Mouse (Mus musculus) liver, embryonic 11.5 days (tissue): ENCODE measurements around the gene B3gnt2. TPM values are rescaled to one million over a fixed set of nuclear protein-coding genes. Genes with fewer than 3 reads are reported as not detected.

Experiments
- ATAC-seq: fragments of 200-750 bp; cut with Nextera tagmentation; replicated peaks from 2 replicates; pipeline ENCODE4 v1.8.0; 2017; ENCODE audit warnings: moderate number of reproducible peaks, mild to moderate bottlenecking, moderate TSS enrichment, moderate library complexity; ENCODE audit not compliant: low FRiP score
- DNase-seq: peaks from one replicate; pipeline ENCODE4 v3.0.0-alpha.2; 2017; ENCODE audit warnings: low spot score
- H3K27ac ChIP-seq: fragments of 300-500 bp; sonication (generic); 2 replicates; pipeline ENCODE4 v1.5.1; 2014; ENCODE audit warnings: mild to moderate bottlenecking, low read depth, low read length, control low read depth
- H3K27me3 ChIP-seq: fragments of 300-500 bp; sonication (generic); replicated peaks from 2 replicates; pipeline ENCODE4 v1.6.1; 2014; ENCODE audit warnings: low read length, mixed read lengths; ENCODE audit not compliant: control insufficient read depth, insufficient read depth
- H3K36me3 ChIP-seq: fragments of 300-500 bp; sonication (generic); 2 replicates; pipeline ENCODE4 v1.6.1; 2014; ENCODE audit warnings: mild to moderate bottlenecking, low read length, moderate library complexity, mixed read lengths; ENCODE audit not compliant: control insufficient read depth, insufficient read depth
- H3K4me1 ChIP-seq: fragments of 300-500 bp; sonication (generic); replicated peaks from 2 replicates; pipeline ENCODE4 v1.6.1; 2014; ENCODE audit warnings: low read length, mixed read lengths; ENCODE audit not compliant: control insufficient read depth, insufficient read depth
- H3K4me2 ChIP-seq: fragments of 300-500 bp; sonication (generic); 2 replicates; pipeline ENCODE4 v1.6.1; 2014; ENCODE audit warnings: mild to moderate bottlenecking, control low read depth, moderate library complexity
- H3K4me3 ChIP-seq: fragments of 300-500 bp; sonication (generic); 2 replicates; pipeline ENCODE4 v1.5.1; 2014; ENCODE audit warnings: low read depth, low read length, control low read depth
- H3K9ac ChIP-seq: fragments of 300-500 bp; sonication (generic); 2 replicates; pipeline ENCODE4 v1.6.1; 2014; ENCODE audit warnings: low read depth, low read length, control low read depth
- H3K9me3 ChIP-seq: fragments of 300-500 bp; sonication (generic); 2 replicates; pipeline ENCODE4 v1.6.1; 2016; ENCODE audit warnings: low read length, inconsistent platforms, mixed read lengths; ENCODE audit not compliant: control insufficient read depth
- WGBS: fragments of 180-500 bp; shearing (Covaris S2); extraction: QIAGEN DNeasy Blood & Tissue Kit; methylation state at CpG from one replicate; pipeline ENCODE4 v1.1.7; 2014; 5-methylcytosine and 5-hydroxymethylcytosine counted together
- polyA plus RNA-seq: library from polyadenylated mRNA; unstranded; fragments of >200 nt; fragmentation: Nextera tagmentation; extraction: Ambion mirVana; gene quantifications from 2 replicates; pipeline ENCODE4 v1.2.1, GENCODE M21; 2014

B3gnt2 gene
- polyA plus RNA-seq = 3.9 and 6.6 TPM in 2 replicates

- Histone ChIP-seq H3K27ac (peak within 1 kb of the TSS; percentile 80), H3K9me3 (no peaks in the 10 kb centered on the region), H3K36me3 (no peaks in the 10 kb centered on the region), H3K9ac (peak within 1 kb of the TSS; percentile 87), H3K4me3 (peak within 1 kb of the TSS; percentile 84), H3K4me1 (peaks cover 11% of the 10 kb centered on the region), H3K27me3 (no peaks in the 10 kb centered on the region; the same call in none of the 2 replicates), H3K4me2 (peak within 1 kb of the TSS; percentile 98)
- 7% methylated on average over 41 of the region's 41 CpGs for WGBS
- DNase-seq = peak; percentile 67
- peak; percentile 35 for ATAC-seq
Observed at GRCm38 (mm10) chr11:22860335-22861227, at the start of gene B3gnt2. Gene B3gnt2 (minus strand): TSS chr11:22860961.

- no peaks in the 10 kb centered on the region for H3K9me3 ChIP-seq
- H3K27ac ChIP-seq = no peak overlapping the region
- no peak overlapping the region for H3K4me3 ChIP-seq
- no peak overlapping the region for H3K4me2 ChIP-seq
- no peaks in the 10 kb centered on the region for H3K36me3 ChIP-seq
- no peaks in the 10 kb centered on the region for H3K27me3 ChIP-seq
- DNase-seq = no peak
- ATAC-seq = no peak
- H3K4me1 ChIP-seq = peaks cover 7% of the 10 kb centered on the region
- no peak overlapping the region for H3K9ac ChIP-seq
Observed at GRCm38 (mm10) chr11:22906453-22906865, 45.7 kb upstream of the B3gnt2 start.

DNA sequence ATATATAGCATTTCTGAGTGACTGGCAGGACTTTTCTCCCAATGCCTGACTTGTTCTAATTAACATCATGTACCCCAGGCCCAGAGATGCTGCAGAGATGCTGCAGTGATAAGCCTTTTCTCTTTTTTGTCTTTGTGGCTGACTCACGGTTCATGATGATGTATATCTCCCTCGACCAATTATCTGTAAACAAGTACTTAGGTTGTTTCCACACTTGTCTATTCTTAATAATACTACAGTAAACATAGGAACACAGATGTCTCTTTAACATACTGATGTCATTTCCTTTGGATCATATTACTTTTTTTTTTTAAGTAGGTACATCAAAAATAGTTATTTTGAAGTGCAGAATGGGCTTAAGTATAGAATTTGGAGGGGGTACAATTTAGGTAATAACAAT lies 42.2 kb upstream of the B3gnt2 start:
- no peaks in the 10 kb centered on the region for H3K27me3 ChIP-seq
- H3K9ac ChIP-seq = no peak overlapping the region
- peaks cover 7% of the 10 kb centered on the region for H3K4me1 ChIP-seq
- DNase-seq = no peak
- H3K27ac ChIP-seq = no peak overlapping the region
- H3K4me2 ChIP-seq = no peak overlapping the region
- H3K4me3 ChIP-seq = no peak overlapping the region
- WGBS = 66% methylated on average over 2 of the region's 2 CpGs
- H3K36me3 ChIP-seq = no peaks in the 10 kb centered on the region; the same call in 1 of the 2 replicates
- no peaks in the 10 kb centered on the region for H3K9me3 ChIP-seq
- ATAC-seq = no peak

DNA sequence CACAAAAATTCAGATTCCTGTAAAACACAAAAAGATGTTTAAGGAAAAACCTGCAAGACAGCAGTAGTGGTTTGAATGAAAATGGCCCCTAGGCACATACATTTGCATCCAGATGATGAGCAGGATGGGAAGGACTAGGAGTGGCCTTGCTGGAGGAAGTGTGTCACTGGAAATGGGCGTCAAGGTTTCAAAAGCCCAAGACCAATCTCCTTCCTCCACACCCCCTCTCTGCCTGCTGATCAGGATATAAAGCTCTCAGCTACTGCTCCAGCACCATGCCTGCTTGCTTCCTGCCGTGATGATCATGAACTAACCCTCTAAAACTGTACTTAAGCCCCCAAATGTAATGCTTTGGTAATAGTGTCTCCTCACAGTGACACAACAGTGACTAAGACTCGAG lies 39.3 kb upstream of the B3gnt2 start:
- H3K4me1 ChIP-seq = no peaks in the 10 kb centered on the region
- DNase-seq (no peak), ATAC-seq (no peak)
- no peaks in the 10 kb centered on the region for H3K9me3 ChIP-seq
- no peaks in the 10 kb centered on the region for H3K27me3 ChIP-seq
- H3K9ac ChIP-seq = no peak overlapping the region
- H3K36me3 ChIP-seq = no peaks in the 10 kb centered on the region; the same call in 1 of the 2 replicates
- H3K4me2 ChIP-seq = no peak overlapping the region
- no peak overlapping the region for H3K27ac ChIP-seq
- WGBS = 60% methylated on average over 3 of the region's 3 CpGs
- H3K4me3 ChIP-seq = no peak overlapping the region

GRCm38 (mm10) chr11:22897642-22898041 lies 36.9 kb upstream of the B3gnt2 start:
- Histone ChIP-seq H3K27me3 (no peaks in the 10 kb centered on the region), H3K36me3 (no peaks in the 10 kb centered on the region; the same call in 1 of the 2 replicates), H3K9ac (no peak overlapping the region), H3K9me3 (no peaks in the 10 kb centered on the region), H3K4me3 (no peak overlapping the region), H3K4me2 (no peak overlapping the region), H3K4me1 (no peaks in the 10 kb centered on the region), H3K27ac (no peak overlapping the region)
- WGBS = 90% methylated on average over 4 of the region's 4 CpGs
- no peak for DNase-seq
- no peak for ATAC-seq

- no peak overlapping the region for H3K4me2 ChIP-seq
- no peak overlapping the region for H3K27ac ChIP-seq
- no peaks in the 10 kb centered on the region for H3K9me3 ChIP-seq
- H3K27me3 ChIP-seq = no peaks in the 10 kb centered on the region
- no peak overlapping the region for H3K4me3 ChIP-seq
- no peak for ATAC-seq
- DNase-seq = no peak
- 84% methylated on average over 4 of the region's 4 CpGs for WGBS
- H3K4me1 ChIP-seq = no peaks in the 10 kb centered on the region
- H3K36me3 ChIP-seq = no peaks in the 10 kb centered on the region; the same call in 1 of the 2 replicates
- no peak overlapping the region for H3K9ac ChIP-seq
Observed at GRCm38 (mm10) chr11:22897127-22897526, 36.4 kb upstream of the B3gnt2 start.

- ATAC-seq (no peak), DNase-seq (no peak)
- Histone ChIP-seq H3K4me3 (no peak overlapping the region), H3K4me2 (no peak overlapping the region), H3K27me3 (no peaks in the 10 kb centered on the region), H3K9ac (no peak overlapping the region), H3K27ac (no peak overlapping the region), H3K4me1 (no peaks in the 10 kb centered on the region), H3K36me3 (no peaks in the 10 kb centered on the region), H3K9me3 (no peaks in the 10 kb centered on the region)
- WGBS = 79% methylated on average over 3 of the region's 3 CpGs
Observed at GRCm38 (mm10) chr11:22893075-22893474, 32.3 kb upstream of the B3gnt2 start.

DNA sequence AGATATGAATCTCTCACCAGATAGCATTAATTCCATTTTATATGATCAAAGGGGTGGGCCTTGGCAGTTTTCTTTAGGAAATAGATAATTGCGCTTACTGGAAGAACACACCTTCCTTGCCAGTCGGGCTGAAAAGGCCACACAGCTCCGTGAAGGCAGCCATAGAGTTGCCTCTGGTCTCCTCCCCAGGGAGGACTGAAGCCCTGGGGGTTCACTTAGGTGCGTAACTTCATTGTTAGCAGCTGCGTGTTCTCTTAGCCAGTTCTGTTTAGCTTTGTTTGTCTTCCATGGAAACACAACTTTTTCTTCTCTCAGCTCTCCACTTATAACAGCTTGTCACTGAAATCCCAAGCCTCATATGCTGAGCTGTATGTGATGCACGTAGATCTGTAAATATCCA lies 31.7 kb upstream of the B3gnt2 start:
- WGBS = 78% methylated on average over 6 of the region's 6 CpGs
- Histone ChIP-seq H3K9ac (no peak overlapping the region), H3K27ac (no peak overlapping the region), H3K4me1 (no peaks in the 10 kb centered on the region), H3K9me3 (no peaks in the 10 kb centered on the region), H3K4me2 (no peak overlapping the region), H3K4me3 (no peak overlapping the region), H3K36me3 (no peaks in the 10 kb centered on the region), H3K27me3 (no peaks in the 10 kb centered on the region)
- DNase-seq (no peak), ATAC-seq (no peak)

- no peaks in the 10 kb centered on the region for H3K9me3 ChIP-seq
- WGBS = 75% methylated on average over 7 of the region's 7 CpGs
- no peak overlapping the region for H3K4me2 ChIP-seq
- H3K9ac ChIP-seq = no peak overlapping the region
- H3K4me3 ChIP-seq = no peak overlapping the region
- no peak for DNase-seq
- H3K36me3 ChIP-seq = no peaks in the 10 kb centered on the region
- H3K27ac ChIP-seq = no peak overlapping the region
- H3K4me1 ChIP-seq = no peaks in the 10 kb centered on the region
- H3K27me3 ChIP-seq = no peaks in the 10 kb centered on the region
- ATAC-seq = no peak
Observed at GRCm38 (mm10) chr11:22891876-22892275, 31.1 kb upstream of the B3gnt2 start.
